In genomic region chr13:117604073-117604472, GRCm38 (mm10) we compare ENCODE assay signal across 8 mouse cellular contexts. TPM values are rescaled to one million over a fixed set of nuclear protein-coding genes. Genes with fewer than 3 reads are reported as not detected.
DNase-seq lines count a peak whose midpoint lies in the region; ATAC-seq lines count a peak whose summit lies in the region.

No protein-coding gene starts in this region.

- H3K27me3 ChIP-seq in heart, embryonic 12.5 days (replicated peaks) = peaks cover 19% of the 10 kb centered on the region
- H3K27me3 ChIP-seq in kidney, embryonic 15.5 days = peaks cover 34% of the 10 kb centered on the region
- peaks cover 17% of the 10 kb centered on the region for H3K27me3 ChIP-seq in neural tube, embryonic 11.5 days (ENCODE audit: control insufficient read depth, insufficient read depth, low read length)

- H3K27ac ChIP-seq in heart, embryonic 12.5 days (ENCODE audit: poor library complexity, severe bottlenecking) = no peak overlapping the region
- H3K27ac ChIP-seq in kidney, embryonic 15.5 days = no peak overlapping the region
- no peak overlapping the region for H3K27ac ChIP-seq in neural tube, embryonic 11.5 days (ENCODE audit: low read depth, low read length)

- DNase-seq in heart, adult 9 months (ENCODE audit: low spot score in 2 of 2) = no peak
- DNase-seq in MEL-GATA-1-ER (ENCODE audit: extremely low read depth, low read depth) = peak; percentile 19
- DNase-seq in embryo, embryonic 9.5 days (ENCODE audit: extremely low spot score) = peak; percentile 56
- peak; percentile 30 for DNase-seq in neural tube, embryonic 11.5 days (ENCODE audit: low spot score)
- no peak for DNase-seq in gastrocnemius, adult 18-20 months (ENCODE audit: low spot score)
- DNase-seq in T-cell, adult 2 months (ENCODE audit: low spot score) = no peak

- no peaks in the 10 kb centered on the region for H3K9me3 ChIP-seq in heart, embryonic 12.5 days (replicated peaks)
- no peaks in the 10 kb centered on the region for H3K9me3 ChIP-seq in kidney, embryonic 15.5 days (replicated peaks)
- no peaks in the 10 kb centered on the region for H3K9me3 ChIP-seq in neural tube, embryonic 11.5 days (ENCODE audit: control insufficient read depth, low read length)

- peak overlapping the region; percentile 87 for H3K4me2 ChIP-seq in heart, embryonic 12.5 days
- no peak overlapping the region for H3K4me2 ChIP-seq in kidney, embryonic 15.5 days
- no peak overlapping the region for H3K4me2 ChIP-seq in neural tube, embryonic 11.5 days (ENCODE audit: low read depth)

- WGBS in heart, embryonic 12.5 days = 24% methylated on average over 7 of the region's 7 CpGs
- 28% methylated on average over 7 of the region's 7 CpGs for WGBS in kidney, embryonic 15.5 days
- WGBS in neural tube, embryonic 11.5 days = 41% methylated on average over 7 of the region's 7 CpGs

- H3K4me1 ChIP-seq in heart, embryonic 12.5 days (replicated peaks) = peaks cover 22% of the 10 kb centered on the region
- H3K4me1 ChIP-seq in kidney, embryonic 15.5 days = peaks cover 8% of the 10 kb centered on the region
- H3K4me1 ChIP-seq in neural tube, embryonic 11.5 days (ENCODE audit: control insufficient read depth, insufficient read depth, low read length) = no peaks in the 10 kb centered on the region

- ATAC-seq in heart, embryonic 12.5 days (ENCODE audit: insufficient number of reproducible peaks, low FRiP score) = no peak
- ATAC-seq in kidney, embryonic 15.5 days (replicated peaks; ENCODE audit: low FRiP score) = 0 out of 2 replicates have a peak, but pooled peaks have one; percentile 30
- no peak for ATAC-seq in neural tube, embryonic 11.5 days (ENCODE audit: insufficient read depth, low FRiP score, low TSS enrichment)

- H3K36me3 ChIP-seq in heart, embryonic 12.5 days = no peaks in the 10 kb centered on the region
- H3K36me3 ChIP-seq in kidney, embryonic 15.5 days = no peaks in the 10 kb centered on the region
- no peaks in the 10 kb centered on the region for H3K36me3 ChIP-seq in neural tube, embryonic 11.5 days (ENCODE audit: control insufficient read depth, insufficient read depth, low read length)

- peak overlapping the region; percentile 12; the same call in 1 of the 2 replicates for H3K4me3 ChIP-seq in heart, embryonic 12.5 days
- H3K4me3 ChIP-seq in kidney, embryonic 15.5 days (replicated peaks) = no peak overlapping the region
- H3K4me3 ChIP-seq in neural tube, embryonic 11.5 days (ENCODE audit: low read depth, low read length) = no peak overlapping the region

- H3K9ac ChIP-seq in heart, embryonic 12.5 days = no peak overlapping the region
- no peak overlapping the region for H3K9ac ChIP-seq in kidney, embryonic 15.5 days
- no peak overlapping the region for H3K9ac ChIP-seq in neural tube, embryonic 11.5 days (ENCODE audit: low read length)

RNA-seq across cellular contexts. Expression of gene Hcn1, which starts 2.0 kb away (rescaled TPM):
- polyA plus RNA-seq in heart, embryonic 12.5 days (2016; fragmentation: Nextera tagmentation; extraction: Ambion mirVana) = 0.11 and 0.15 TPM in 2 replicates
- polyA plus RNA-seq in kidney, embryonic 15.5 days (2015; fragmentation: Nextera tagmentation; extraction: Ambion mirVana) = 0.01 and 0.08 TPM in 2 replicates
- polyA plus RNA-seq in neural tube, embryonic 11.5 days (2014; fragmentation: Nextera tagmentation; extraction: Ambion mirVana) = 0.09 TPM in 2 replicates
- under 1 TPM; 0.07 to 0.14 TPM for total RNA-seq in gastrocnemius, adult 18-20 months (2021)

Comparison
In these comparisons a context has a peak if more than half of its experiments do, and no peak if none do; other contexts are left out.
1. DNase-seq: peak in MEL-GATA-1-ER (single experiment), embryo, embryonic 9.5 days (single experiment) and neural tube, embryonic 11.5 days (single experiment); none in heart, adult 9 months (0 of 2), gastrocnemius, adult 18-20 months (single experiment) and T-cell, adult 2 months (single experiment).